Mouse (Mus musculus): ENCODE measurements around the gene Dgkb. TPM values are rescaled to one million over a fixed set of nuclear protein-coding genes. Genes with fewer than 3 reads are reported as not detected.
A peak's percentile ranks its signal among the peaks of the same experiment; 100 is the strongest.

The Dgkb gene
- total and polyA plus RNA-seq, 2 experiments from 2014 or later, result 12.3 to 13.6 TPM

- Histone ChIP-seq H3K4me3 (ENCODE audit: low read depth, low read length) (no peak overlapping the region), H3K9ac (replicated peaks; ENCODE audit: low read length, poor library complexity, severe bottlenecking) (no peak overlapping the region), H3K27ac (ENCODE audit: low read depth, low read length) (no peak overlapping the region), H3K27me3 (ENCODE audit: insufficient read depth, low read length) (no peaks in the 10 kb centered on the region), H3K9me3 (ENCODE audit: low read length) (no peaks in the 10 kb centered on the region), H3K4me1 (ENCODE audit: insufficient read depth, low read length) (no peaks in the 10 kb centered on the region), H3K36me3 (ENCODE audit: insufficient read depth, low read length) (no peaks in the 10 kb centered on the region), H3K4me2 (ENCODE audit: low read depth, low read length, poor library complexity, severe bottlenecking) (no peak overlapping the region)
- 9% methylated on average over 3 of the region's 3 CpGs for WGBS
- no peak for TF ChIP-seq CTCF (IDR thresholded peaks at IDR 0.05)
- no peak for ATAC-seq (ENCODE audit: low FRiP score)
- peak; percentile 39 for DNase-seq (ENCODE audit: low spot score)
Observed at GRCm38 (mm10) chr12:38303841-38304240, 486.3 kb downstream of the Dgkb start.

GRCm38 (mm10) chr12:38304245-38304644 is 486.7 kb downstream of the Dgkb start:
- no peak overlapping the region for H3K4me2 ChIP-seq (ENCODE audit: low read depth, low read length, poor library complexity, severe bottlenecking)
- no peak overlapping the region for H3K9ac ChIP-seq (replicated peaks; ENCODE audit: low read length, poor library complexity, severe bottlenecking)
- ATAC-seq (ENCODE audit: low FRiP score) (no peak), DNase-seq (ENCODE audit: low spot score) (no peak)
- no peak overlapping the region for H3K27ac ChIP-seq (ENCODE audit: low read depth, low read length)
- TF ChIP-seq CTCF (IDR thresholded peaks at IDR 0.05), result no peak
- H3K36me3 ChIP-seq (ENCODE audit: insufficient read depth, low read length), result no peaks in the 10 kb centered on the region
- no peaks in the 10 kb centered on the region for H3K9me3 ChIP-seq (ENCODE audit: low read length)
- H3K4me3 ChIP-seq (ENCODE audit: low read depth, low read length), result no peak overlapping the region
- no peaks in the 10 kb centered on the region for H3K27me3 ChIP-seq (ENCODE audit: insufficient read depth, low read length)
- no peaks in the 10 kb centered on the region for H3K4me1 ChIP-seq (ENCODE audit: insufficient read depth, low read length)
- WGBS, result 74% methylated on average over 3 of the region's 3 CpGs

GRCm38 (mm10) chr12:38309885-38310284 is 492.4 kb downstream of the Dgkb start:
- Histone ChIP-seq H3K27me3 (ENCODE audit: insufficient read depth, low read length) (no peaks in the 10 kb centered on the region), H3K4me1 (ENCODE audit: insufficient read depth, low read length) (no peaks in the 10 kb centered on the region), H3K36me3 (ENCODE audit: insufficient read depth, low read length) (no peaks in the 10 kb centered on the region), H3K9me3 (ENCODE audit: low read length) (no peaks in the 10 kb centered on the region), H3K4me2 (ENCODE audit: low read depth, low read length, poor library complexity, severe bottlenecking) (no peak overlapping the region), H3K27ac (ENCODE audit: low read depth, low read length) (no peak overlapping the region), H3K4me3 (ENCODE audit: low read depth, low read length) (no peak overlapping the region), H3K9ac (replicated peaks; ENCODE audit: low read length, poor library complexity, severe bottlenecking) (no peak overlapping the region)
- TF ChIP-seq CTCF (IDR thresholded peaks at IDR 0.05), result no peak
- DNase-seq (ENCODE audit: low spot score) (no peak), ATAC-seq (ENCODE audit: low FRiP score) (no peak)

GRCm38 (mm10) chr12:38327729-38328271 is 510.3 kb downstream of the Dgkb start:
- no peak overlapping the region for H3K4me2 ChIP-seq (ENCODE audit: low read depth, low read length, poor library complexity, severe bottlenecking)
- 21% methylated on average over 1 of the region's 1 CpGs for WGBS

GRCm38 (mm10) chr12:38328779-38329178 is 511.3 kb downstream of the Dgkb start:
- TF ChIP-seq CTCF (IDR thresholded peaks at IDR 0.05), result no peak
- no peak overlapping the region for H3K9ac ChIP-seq (replicated peaks; ENCODE audit: low read length, poor library complexity, severe bottlenecking)
- H3K4me1 ChIP-seq (ENCODE audit: insufficient read depth, low read length), result no peaks in the 10 kb centered on the region
- ATAC-seq (ENCODE audit: low FRiP score), result no peak
- H3K9me3 ChIP-seq (ENCODE audit: low read length), result no peaks in the 10 kb centered on the region
- no peaks in the 10 kb centered on the region for H3K27me3 ChIP-seq (ENCODE audit: insufficient read depth, low read length)
- H3K27ac ChIP-seq (ENCODE audit: low read depth, low read length), result no peak overlapping the region
- no peaks in the 10 kb centered on the region for H3K36me3 ChIP-seq (ENCODE audit: insufficient read depth, low read length)
- H3K4me2 ChIP-seq (ENCODE audit: low read depth, low read length, poor library complexity, severe bottlenecking), result no peak overlapping the region
- DNase-seq (ENCODE audit: low spot score), result no peak
- H3K4me3 ChIP-seq (ENCODE audit: low read depth, low read length), result no peak overlapping the region

More at GRCm38 (mm10) chr12:38327729-38328271, 510.3 kb downstream of the Dgkb start:
- H3K36me3 ChIP-seq (ENCODE audit: insufficient read depth, low read length), result no peaks in the 10 kb centered on the region
- H3K4me3 ChIP-seq (ENCODE audit: low read depth, low read length), result no peak overlapping the region
- no peak for TF ChIP-seq CTCF (IDR thresholded peaks at IDR 0.05)
- no peaks in the 10 kb centered on the region for H3K4me1 ChIP-seq (ENCODE audit: insufficient read depth, low read length)
- no peak for ATAC-seq (ENCODE audit: low FRiP score)
- no peaks in the 10 kb centered on the region for H3K9me3 ChIP-seq (ENCODE audit: low read length)
- H3K27ac ChIP-seq (ENCODE audit: low read depth, low read length), result no peak overlapping the region
- no peak for DNase-seq (ENCODE audit: low spot score)
- H3K9ac ChIP-seq (replicated peaks; ENCODE audit: low read length, poor library complexity, severe bottlenecking), result no peak overlapping the region
- H3K27me3 ChIP-seq (ENCODE audit: insufficient read depth, low read length), result no peaks in the 10 kb centered on the region

- ATAC-seq (ENCODE audit: low FRiP score), result peak; percentile 80; the same call in 1 of the 2 replicates
- 6% methylated on average over 6 of the region's 6 CpGs for WGBS
- H3K27ac ChIP-seq (ENCODE audit: low read depth, low read length), result no peak overlapping the region
- H3K27me3 ChIP-seq (ENCODE audit: insufficient read depth, low read length), result no peaks in the 10 kb centered on the region
- H3K9ac ChIP-seq (replicated peaks; ENCODE audit: low read length, poor library complexity, severe bottlenecking), result no peak overlapping the region
- no peak overlapping the region for H3K4me3 ChIP-seq (ENCODE audit: low read depth, low read length)
- no peaks in the 10 kb centered on the region for H3K9me3 ChIP-seq (ENCODE audit: low read length)
- peak; percentile 90 for TF ChIP-seq CTCF (IDR thresholded peaks at IDR 0.05)
- H3K4me2 ChIP-seq (ENCODE audit: low read depth, low read length, poor library complexity, severe bottlenecking), result peak overlapping the region; percentile 22
- DNase-seq (ENCODE audit: low spot score), result peak; percentile 93
- H3K36me3 ChIP-seq (ENCODE audit: insufficient read depth, low read length), result no peaks in the 10 kb centered on the region
- H3K4me1 ChIP-seq (ENCODE audit: insufficient read depth, low read length), result no peaks in the 10 kb centered on the region
Observed at GRCm38 (mm10) chr12:38342657-38343056, 525.1 kb downstream of the Dgkb start.

Measured in midbrain, postnatal 0 days (tissue).